Mouse (Mus musculus): Measurements from ENCODE around the gene Ccdc152. TPM values are rescaled to one million over a fixed set of nuclear protein-coding genes. Genes with fewer than 3 reads are reported as not detected.

Ccdc152 gene
- total RNA-seq, 2 experiments from 2014 or later = not detected

- intact Hi-C loops (cut with DNase I) = loop anchor here (1.0 to 5.0 kb wide), 2 partner anchors 39 to 59 kb away; no protein-coding TSS in a partner anchor
Observed at GRCm38 (mm10) chr15:3271216-3271615, 32.1 kb downstream of the Ccdc152 start.

GRCm38 (mm10) chr15:3270646-3271077 is 32.7 kb downstream of the Ccdc152 start:
- Histone ChIP-seq H3K27ac (peak overlapping the region; percentile 92), H3K4me3 (peak overlapping the region; percentile 55)
- peak; percentile 30 for DNase-seq (ENCODE audit: extremely low spot score in 1 of 2, low spot score in 2 of 2)
- no peak for TF ChIP-seq CTCF (IDR thresholded peaks at IDR 0.05)
- intact Hi-C loops (cut with DNase I) = loop anchor here (1.0 to 5.0 kb wide), 2 partner anchors 38 to 58 kb away; no protein-coding TSS in a partner anchor

More at GRCm38 (mm10) chr15:3271216-3271615, 32.1 kb downstream of the Ccdc152 start:
- DNase-seq (ENCODE audit: extremely low spot score in 1 of 2, low spot score in 2 of 2) = no peak
- H3K27ac ChIP-seq = peak overlapping the region; percentile 92
- no peak for TF ChIP-seq CTCF (IDR thresholded peaks at IDR 0.05)
- peak overlapping the region; percentile 55 for H3K4me3 ChIP-seq

GRCm38 (mm10) chr15:3269996-3270645 is 33.2 kb downstream of the Ccdc152 start:
- DNase-seq (ENCODE audit: extremely low spot score in 1 of 2, low spot score in 2 of 2) = no peak
- intact Hi-C loops (cut with DNase I) = loop anchor here (5.0 kb wide), 1 partner anchor 58 kb away; no protein-coding TSS in a partner anchor
- H3K4me3 ChIP-seq = peak overlapping the region; percentile 55
- peak overlapping the region; percentile 92 for H3K27ac ChIP-seq
- TF ChIP-seq CTCF (IDR thresholded peaks at IDR 0.05) = no peak

DNA sequence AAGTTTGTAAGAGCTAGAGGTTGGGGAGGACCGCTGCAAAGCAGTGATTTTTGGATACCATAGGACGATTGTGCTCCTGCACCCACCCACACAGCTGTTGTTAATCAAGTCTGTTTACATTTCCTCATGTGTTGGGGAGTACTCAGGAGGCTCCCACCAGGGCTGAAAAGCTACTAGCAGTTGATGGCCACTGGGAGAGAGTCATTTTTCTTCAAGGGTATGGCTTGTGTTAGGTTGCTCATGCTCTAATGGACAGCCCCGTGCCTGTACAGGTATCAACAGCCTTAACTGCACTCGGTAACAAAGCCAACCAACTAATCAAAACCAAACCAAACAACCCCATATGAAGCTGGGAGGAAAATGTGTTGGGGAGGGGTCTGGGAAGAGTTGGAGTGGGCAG is 33.8 kb downstream of the Ccdc152 start:
- DNase-seq (ENCODE audit: extremely low spot score in 1 of 2, low spot score in 2 of 2) = no peak
- intact Hi-C loops (cut with DNase I) = no loop called here
- Histone ChIP-seq H3K4me3 (no peak overlapping the region), H3K27ac (peak overlapping the region; percentile 53)
- no peak for TF ChIP-seq CTCF (IDR thresholded peaks at IDR 0.05)

DNA sequence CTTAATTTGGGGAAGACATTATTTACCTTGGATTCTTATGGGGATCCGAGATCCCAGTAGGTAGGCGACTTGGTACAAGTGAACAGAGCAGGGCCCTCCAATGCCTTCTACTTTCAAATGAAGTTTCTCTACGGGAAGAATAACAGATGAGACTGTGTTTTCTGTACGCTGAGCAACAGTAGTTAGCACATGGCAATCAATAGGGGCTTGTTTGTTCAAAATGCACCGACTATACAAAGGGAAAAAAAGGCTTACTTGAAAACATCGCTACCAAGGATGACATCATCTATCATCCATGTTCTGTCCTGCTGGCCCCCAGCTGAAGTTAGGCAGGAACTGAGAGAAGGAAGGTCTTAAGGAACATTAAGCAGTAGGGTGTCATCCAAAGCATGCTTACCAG is 35.1 kb downstream of the Ccdc152 start, which contains the start of gene Selenop:
Gene Selenop, plus strand, starts transcription at position 301 of the 400 bp plus-strand sequence.
- no peak for TF ChIP-seq CTCF (IDR thresholded peaks at IDR 0.05)
- no peak within 1 kb of the TSS for H3K4me3 ChIP-seq
- no peak for DNase-seq (ENCODE audit: extremely low spot score in 1 of 2, low spot score in 2 of 2)
- intact Hi-C loops (cut with DNase I) = no loop called here
- H3K27ac ChIP-seq = peak within 1 kb of the TSS; percentile 45

GRCm38 (mm10) chr15:3264828-3265227 is 38.5 kb downstream of the Ccdc152 start:
- intact Hi-C loops (cut with DNase I) = no loop called here
- TF ChIP-seq CTCF (IDR thresholded peaks at IDR 0.05) = no peak
- DNase-seq (ENCODE audit: extremely low spot score in 1 of 2, low spot score in 2 of 2) = no peak

GRCm38 (mm10) chr15:3264293-3264692 is 39.0 kb downstream of the Ccdc152 start:
- H3K27ac ChIP-seq = no peak overlapping the region
- intact Hi-C loops (cut with DNase I) = no loop called here
- TF ChIP-seq CTCF (IDR thresholded peaks at IDR 0.05) = no peak
- no peak for DNase-seq (ENCODE audit: extremely low spot score in 1 of 2, low spot score in 2 of 2)
- no peak overlapping the region for H3K4me3 ChIP-seq

More at GRCm38 (mm10) chr15:3264828-3265227, 38.5 kb downstream of the Ccdc152 start:
- Histone ChIP-seq H3K27ac (no peak overlapping the region), H3K4me3 (no peak overlapping the region)

DNA sequence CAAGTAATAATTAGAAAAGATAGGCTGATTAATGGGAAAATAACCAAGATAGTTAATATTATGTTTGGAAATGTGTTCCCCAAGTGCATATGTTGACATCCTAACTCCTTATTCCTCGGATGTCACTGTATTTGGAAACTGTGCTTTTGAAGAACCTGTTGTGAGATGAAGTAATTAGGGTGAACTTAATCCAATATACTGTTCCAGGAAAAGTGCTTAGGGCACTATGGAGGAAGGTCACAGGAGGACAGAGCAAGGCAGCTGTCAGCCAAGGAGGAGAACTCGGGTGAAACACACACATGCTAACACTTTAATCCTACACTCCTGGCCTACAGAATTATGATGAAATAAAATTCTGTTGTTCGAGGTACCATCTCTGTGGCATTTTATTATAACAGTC is 40.4 kb downstream of the Ccdc152 start:
- no peak for DNase-seq (ENCODE audit: extremely low spot score in 1 of 2, low spot score in 2 of 2)
- intact Hi-C loops (cut with DNase I) = no loop called here
- no peak overlapping the region for H3K4me3 ChIP-seq
- TF ChIP-seq CTCF (IDR thresholded peaks at IDR 0.05) = no peak
- no peak overlapping the region for H3K27ac ChIP-seq

- no peak for TF ChIP-seq CTCF (IDR thresholded peaks at IDR 0.05)
- DNase-seq (ENCODE audit: extremely low spot score in 1 of 2, low spot score in 2 of 2) = no peak
- no peak overlapping the region for H3K27ac ChIP-seq
- intact Hi-C loops (cut with DNase I) = no loop called here
- H3K4me3 ChIP-seq = no peak overlapping the region
Observed at GRCm38 (mm10) chr15:3260309-3260708, 43.0 kb downstream of the Ccdc152 start.

DNA sequence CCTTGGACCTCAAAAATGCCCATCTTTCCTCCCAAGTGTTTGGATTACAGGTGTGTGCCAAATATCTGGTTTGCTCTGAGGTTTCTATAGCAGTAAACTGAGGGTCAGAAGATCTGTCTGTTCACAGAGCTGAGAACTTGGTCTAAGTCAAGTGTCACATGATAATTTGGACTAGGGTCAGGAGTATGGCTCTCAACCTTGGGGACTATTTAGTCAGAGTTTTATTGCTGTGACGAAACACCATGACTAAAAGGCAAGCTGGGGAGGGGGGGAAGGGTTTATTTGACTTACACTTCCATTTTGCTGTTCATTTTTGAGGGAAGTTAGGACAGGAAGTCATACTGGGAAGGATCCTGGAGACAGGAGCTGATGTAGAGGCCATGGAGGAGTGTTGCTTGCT is 44.3 kb downstream of the Ccdc152 start:
- no peak overlapping the region for H3K4me3 ChIP-seq
- TF ChIP-seq CTCF (IDR thresholded peaks at IDR 0.05) = no peak
- DNase-seq (ENCODE audit: extremely low spot score in 1 of 2, low spot score in 2 of 2) = no peak
- no peak overlapping the region for H3K27ac ChIP-seq
- intact Hi-C loops (cut with DNase I) = no loop called here

DNA sequence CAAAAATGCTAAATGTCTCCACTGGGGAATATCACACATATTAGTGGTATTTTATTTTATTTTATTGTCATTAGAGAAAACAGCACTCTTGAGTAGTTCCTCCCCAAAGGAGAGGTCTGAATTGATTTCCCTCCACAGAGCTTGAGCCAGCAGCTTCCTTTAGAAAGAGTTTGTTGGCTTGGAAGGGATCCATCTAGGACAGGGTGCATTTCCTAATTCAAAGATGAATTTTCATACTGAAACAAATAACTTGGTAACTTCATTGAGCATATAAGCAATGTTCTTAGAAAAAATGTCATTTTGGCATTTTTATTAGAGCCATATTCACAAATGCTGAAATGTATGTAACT is 51.6 kb downstream of the Ccdc152 start:
- Histone ChIP-seq H3K27ac (no peak overlapping the region), H3K4me3 (no peak overlapping the region)
- intact Hi-C loops (cut with DNase I) = no loop called here
- TF ChIP-seq CTCF (IDR thresholded peaks at IDR 0.05) = no peak
- DNase-seq (ENCODE audit: extremely low spot score in 1 of 2, low spot score in 2 of 2) = no peak

DNA sequence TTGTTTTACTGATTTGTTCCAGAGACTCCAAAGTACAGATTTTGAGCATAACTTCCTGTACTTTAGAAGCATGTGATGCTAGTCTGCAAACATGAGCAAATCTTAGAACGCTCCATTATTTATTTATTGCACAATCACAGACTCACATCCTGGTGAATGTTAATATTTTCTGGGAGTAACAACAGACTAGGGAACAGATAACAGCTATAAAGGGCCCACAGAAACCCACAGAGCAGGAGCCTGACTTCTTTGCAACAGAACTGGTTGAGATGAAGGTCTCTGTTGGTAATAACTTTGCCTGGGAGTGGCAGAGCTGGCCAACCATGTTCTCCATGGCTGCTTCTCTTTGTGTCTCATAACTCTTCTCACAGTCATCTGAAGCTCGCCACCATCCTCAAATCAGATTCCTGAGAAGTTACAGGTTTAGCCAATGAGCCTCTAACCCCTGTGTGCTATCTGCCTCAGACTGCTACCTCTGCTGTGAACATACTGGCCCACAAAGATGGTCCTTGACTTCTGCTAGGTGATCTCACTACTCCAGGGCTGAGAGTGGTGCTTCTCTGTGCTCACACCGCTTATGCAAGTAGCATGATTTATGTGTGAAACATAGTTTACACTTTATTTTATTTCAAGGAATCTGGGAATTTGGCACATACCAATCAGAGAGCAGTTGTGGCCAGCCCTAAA is 52.2 kb downstream of the Ccdc152 start:
- intact Hi-C loops (cut with DNase I) = no loop called here
- H3K4me3 ChIP-seq = no peak overlapping the region
- no peak for DNase-seq (ENCODE audit: extremely low spot score in 1 of 2, low spot score in 2 of 2)
- H3K27ac ChIP-seq = peak overlapping the region; percentile 13; the same call in 1 of the 2 replicates
- TF ChIP-seq CTCF (IDR thresholded peaks at IDR 0.05) = no peak
